Mouse (Mus musculus): ENCODE data around the gene St6galnac3.
A peak's percentile ranks its signal among the peaks of the same experiment; 100 is the strongest.

Gene St6galnac3

DNA sequence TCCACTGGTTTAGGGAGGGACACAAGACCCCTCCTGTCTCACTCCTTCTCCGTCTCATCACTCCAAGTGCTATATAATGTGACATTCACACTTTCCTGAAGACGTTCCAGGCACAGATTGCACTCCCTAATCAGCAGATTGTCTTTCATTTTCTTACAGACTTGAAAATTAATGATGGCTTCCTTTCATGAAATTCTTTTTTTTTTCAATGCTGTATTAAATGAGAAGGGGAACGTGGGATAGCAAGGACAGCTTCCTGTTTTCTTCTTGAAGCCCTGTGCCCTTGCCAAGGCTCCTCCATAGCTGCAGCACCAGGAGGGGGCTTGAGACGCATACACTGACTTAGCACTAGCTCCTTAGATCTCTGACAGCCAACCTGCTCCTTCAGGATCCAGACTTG, 188.7 kb downstream of the St6galnac3 start:
- no peak for DNase-seq (ENCODE audit: extremely low read depth, low read depth, low spot score)

DNA sequence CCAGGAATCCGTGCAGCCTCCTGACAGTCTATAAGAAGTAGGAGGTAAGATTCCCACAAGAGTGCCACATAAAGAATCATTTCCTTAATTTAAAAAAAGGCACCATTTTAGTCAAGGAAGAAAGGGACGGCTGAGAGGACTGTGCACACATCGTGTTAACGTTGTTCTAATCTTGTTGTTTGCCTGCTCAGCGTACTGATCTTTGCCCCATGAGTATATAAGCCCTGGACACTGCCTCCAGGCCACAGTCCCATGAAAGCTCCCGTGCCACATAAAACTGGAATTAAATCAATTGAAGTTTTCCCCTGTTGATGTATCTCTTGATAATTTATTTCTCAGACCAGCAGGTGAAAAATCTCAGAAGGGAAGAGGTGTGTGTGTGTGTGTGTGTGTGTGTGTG, 195.8 kb downstream of the St6galnac3 start:
- no peak for DNase-seq (ENCODE audit: extremely low read depth, low read depth, low spot score)

DNA sequence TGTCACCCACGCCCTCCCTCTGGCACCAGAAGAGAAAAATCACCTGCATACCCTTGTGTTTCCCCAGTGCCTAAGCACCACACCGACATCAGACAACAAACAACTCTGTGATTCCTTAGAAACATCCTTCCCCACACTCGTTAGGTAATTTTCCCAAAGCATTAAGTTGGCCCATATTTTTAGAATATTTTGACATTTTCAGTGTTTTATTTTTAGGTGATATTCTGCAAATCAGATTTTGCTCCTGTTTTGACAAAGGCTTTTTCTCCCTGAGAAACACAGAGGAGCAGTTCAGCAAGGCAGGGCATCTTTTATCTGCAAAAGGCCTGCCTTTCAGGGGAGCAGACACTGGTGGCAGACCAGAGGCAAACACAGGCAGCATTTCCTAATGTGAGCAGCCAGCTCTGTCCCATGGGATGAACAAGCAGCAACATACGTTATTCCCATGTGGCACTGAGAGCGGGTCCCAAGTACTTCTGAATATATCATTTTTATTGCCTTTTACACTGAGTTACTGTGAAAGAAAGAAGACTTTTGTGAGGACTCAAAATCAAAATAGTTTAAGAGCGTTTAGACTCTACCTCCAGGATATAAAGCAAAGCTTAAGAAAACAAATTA, 199.7 kb downstream of the St6galnac3 start:
- DNase-seq (ENCODE audit: extremely low read depth, low read depth, low spot score), result no peak

DNA sequence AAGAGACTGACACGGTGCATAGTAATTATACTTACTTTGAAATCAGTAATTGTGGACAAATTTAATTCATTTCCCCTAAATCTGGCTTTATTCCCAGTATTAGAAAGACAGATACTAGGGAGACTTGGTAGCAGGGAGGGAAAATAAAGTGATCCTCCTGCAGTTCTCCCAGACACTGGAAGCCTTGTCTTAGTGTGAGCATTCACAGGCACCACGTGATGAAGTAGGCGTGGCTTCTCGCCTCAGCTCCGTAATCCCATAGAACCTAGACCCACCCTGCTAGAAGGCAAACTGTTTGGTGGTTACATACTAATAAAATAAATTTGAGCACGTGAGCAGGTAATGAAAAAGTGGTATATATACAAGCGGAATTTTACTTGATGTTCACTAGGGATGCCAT, 208.1 kb downstream of the St6galnac3 start:
- no peak for DNase-seq (ENCODE audit: extremely low read depth, low read depth, low spot score)

DNA sequence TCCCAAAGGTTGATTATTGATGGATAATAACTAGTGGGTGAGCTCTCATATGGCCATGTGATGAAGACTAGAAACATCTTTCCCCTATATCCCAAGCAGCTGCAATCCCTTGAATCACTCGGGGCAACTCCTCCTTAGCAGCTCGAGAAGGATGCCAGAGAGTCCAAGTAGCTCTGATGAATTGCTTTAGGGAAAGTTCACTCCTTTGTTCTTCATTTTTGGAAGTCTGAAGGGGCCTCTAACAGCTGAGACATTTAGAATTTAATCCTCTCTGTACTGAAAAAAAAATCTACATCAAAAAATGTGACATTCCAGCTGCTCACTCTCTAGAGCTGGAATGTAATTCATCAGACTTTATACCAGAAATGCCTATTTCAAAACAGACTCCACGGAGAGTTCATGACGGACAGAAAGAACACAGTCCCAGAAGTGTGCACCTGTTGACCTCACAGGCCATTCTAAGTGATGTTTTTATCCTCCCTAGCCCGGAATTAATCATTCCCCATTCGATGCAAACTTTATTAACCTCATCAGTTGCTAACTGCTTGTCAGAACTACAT, 211.4 kb downstream of the St6galnac3 start:
- no peak for DNase-seq (ENCODE audit: extremely low read depth, low read depth, low spot score)

DNA sequence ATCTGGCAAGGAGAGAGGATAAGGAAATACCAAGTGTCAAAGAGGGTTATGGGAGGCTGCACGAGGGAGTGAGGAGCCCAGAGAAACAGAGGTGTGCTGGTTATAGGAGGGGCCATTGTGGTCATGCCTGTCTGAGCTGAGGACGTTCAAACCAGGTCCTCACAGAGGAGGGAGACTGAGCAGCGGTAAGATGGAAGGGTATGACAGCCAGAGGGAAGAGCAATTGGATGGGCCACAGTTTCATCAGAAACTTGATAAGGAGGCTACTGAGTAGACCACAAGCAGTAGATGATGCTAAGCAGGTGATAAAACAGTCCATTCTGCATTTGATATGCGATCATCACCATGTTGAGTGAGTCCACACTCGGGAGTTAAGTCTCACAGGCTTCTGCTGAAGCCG, 212.4 kb downstream of the St6galnac3 start:
- DNase-seq (ENCODE audit: extremely low read depth, low read depth, low spot score), result no peak

DNA sequence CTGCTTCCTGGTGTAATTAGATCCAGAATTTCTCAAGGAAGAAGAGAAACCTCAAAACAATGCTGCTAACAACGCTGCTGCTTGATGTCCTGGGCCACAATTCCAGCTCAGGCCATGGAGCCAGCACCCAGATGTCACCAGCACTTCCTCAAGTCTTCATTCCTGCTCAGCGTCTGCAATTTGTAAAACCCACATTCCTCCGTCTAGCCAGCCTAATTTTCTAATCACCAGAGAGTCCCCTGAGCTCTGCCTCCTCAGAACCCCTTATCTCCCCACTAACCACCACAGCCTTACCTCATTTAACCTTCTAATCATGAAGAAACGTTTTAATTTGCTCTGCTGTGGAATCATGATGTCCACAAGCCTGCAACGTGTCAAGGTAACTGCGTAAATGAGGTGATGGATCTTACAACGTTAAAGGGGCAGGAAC, 213.8 kb downstream of the St6galnac3 start:
- no peak for DNase-seq (ENCODE audit: extremely low read depth, low read depth, low spot score)

DNA sequence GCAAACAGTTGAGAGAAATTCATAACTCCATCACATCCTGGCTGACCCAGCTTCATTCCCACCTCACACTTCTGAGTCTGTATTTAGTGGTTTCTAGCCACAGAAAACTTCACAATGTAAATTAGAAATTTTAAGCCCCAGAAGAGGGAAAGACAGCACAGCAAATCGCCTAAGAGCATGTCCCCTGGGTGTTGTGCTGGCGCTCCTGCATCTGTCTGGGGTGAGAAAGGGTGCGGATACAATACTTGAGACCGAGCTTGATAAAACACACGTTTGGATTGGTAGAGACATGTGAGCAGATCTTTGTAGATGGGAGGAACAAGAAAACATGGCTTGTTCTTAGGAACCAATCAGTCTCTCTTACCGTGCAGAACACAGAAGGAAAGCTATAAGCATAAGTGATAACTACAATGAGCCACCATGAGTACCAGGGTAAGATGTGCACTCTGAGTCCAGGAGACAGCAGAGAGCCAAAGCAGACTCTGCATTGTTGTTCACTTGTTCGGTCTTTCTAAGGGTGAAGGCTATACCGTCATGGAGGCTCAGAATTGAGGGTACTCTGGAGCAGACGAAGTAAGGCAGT, 214.8 kb downstream of the St6galnac3 start:
- DNase-seq (ENCODE audit: extremely low read depth, low read depth, low spot score), result no peak

DNA sequence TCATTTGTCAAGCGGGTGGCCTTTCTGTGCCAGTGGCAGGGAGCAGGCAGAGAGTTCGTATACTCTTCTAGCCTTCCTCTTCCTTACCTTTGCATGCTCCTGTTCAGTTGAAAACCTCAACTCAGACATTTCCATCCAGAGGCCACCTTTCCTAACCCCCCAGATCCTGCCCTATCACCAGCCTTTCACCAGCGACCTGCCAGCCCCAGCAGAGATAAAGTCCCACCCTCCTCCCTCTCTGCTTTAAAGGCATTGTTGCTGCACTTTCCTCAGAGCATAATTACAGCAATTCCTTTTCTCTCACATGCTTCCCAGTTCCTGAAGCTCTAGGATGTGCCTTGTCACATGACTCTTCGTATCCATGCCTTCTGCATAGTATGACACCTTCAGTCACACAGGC, 215.3 kb downstream of the St6galnac3 start:
- DNase-seq (ENCODE audit: extremely low read depth, low read depth, low spot score), result no peak

DNA sequence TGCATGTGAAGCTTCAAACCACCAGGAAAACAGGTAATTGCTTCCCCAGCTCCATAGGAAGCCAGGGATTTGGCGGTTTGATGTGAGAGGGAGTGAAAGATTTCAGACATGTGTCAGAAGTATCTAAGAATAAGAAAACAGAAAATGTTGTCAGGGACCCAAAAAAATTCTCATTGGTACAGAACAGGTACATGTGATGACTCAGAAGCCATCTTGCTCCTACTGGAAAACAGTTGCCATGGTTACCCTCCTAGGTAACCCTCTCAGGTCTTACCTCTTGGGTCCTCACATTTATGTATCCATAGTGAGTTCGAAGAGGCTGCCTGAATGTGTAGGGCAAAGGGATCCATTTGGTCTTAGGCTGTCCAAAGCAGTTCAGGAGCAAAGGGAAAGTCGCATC, 215.9 kb downstream of the St6galnac3 start:
- DNase-seq (ENCODE audit: extremely low read depth, low read depth, low spot score), result no peak

DNA sequence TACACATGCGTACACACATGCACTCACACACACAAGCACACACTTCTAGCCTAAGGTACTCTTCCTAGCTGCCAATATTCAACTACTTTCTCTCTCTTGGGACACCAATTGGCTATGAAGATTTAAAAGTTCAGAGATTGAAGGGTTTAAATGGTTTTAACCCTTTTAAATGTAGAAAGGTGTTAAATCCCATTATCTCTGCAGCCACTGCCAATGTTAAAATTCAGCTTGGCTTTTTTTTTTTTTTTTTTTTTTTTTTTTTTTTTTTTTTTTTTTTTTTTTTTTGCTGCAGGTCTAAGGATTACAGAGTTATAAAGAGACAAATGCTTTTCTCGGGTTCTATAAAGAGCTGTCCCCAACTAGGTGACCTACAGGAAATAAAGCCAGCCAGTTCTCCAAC, 216.4 kb downstream of the St6galnac3 start:
- DNase-seq (ENCODE audit: extremely low read depth, low read depth, low spot score), result no peak

DNA sequence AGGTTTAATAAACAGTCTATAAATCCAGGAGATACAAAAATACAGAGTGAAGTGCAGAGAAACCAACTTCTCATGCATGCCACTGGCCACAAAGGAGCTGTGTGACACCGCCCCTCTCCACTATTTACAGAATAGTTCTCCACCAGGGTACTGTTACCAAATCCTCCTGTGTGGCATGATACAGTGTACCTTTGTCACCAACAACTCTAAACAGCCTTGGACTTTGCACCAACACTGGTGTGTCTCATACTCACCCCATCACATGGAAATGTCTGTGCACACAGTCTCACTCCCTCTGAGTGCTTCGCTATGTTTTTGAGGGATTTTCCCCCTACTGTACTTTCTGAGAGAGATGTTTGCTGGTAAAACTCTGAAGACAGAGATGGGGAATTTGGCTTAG, 217.4 kb downstream of the St6galnac3 start:
- no peak for DNase-seq (ENCODE audit: extremely low read depth, low read depth, low spot score)

DNA sequence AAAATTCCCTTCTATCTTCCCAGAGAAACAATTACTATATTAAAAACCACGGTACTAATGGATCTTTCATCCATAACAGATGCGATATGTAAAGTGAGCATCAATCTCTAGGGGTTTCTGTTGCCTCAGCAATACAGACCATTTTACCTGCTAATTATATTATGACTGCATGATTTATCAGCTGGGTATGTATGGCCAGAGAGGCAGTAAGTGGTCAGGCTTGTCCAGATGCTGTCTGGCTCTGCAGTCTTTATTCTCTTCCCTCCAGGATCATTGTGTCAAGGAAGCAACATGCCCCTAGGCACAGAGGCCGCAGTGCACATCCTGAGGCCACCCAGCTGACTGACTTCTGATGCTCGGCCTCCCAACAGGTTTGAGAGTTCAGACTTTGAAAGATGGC, 222.5 kb downstream of the St6galnac3 start:
- DNase-seq (ENCODE audit: extremely low read depth, low read depth, low spot score), result no peak

DNA sequence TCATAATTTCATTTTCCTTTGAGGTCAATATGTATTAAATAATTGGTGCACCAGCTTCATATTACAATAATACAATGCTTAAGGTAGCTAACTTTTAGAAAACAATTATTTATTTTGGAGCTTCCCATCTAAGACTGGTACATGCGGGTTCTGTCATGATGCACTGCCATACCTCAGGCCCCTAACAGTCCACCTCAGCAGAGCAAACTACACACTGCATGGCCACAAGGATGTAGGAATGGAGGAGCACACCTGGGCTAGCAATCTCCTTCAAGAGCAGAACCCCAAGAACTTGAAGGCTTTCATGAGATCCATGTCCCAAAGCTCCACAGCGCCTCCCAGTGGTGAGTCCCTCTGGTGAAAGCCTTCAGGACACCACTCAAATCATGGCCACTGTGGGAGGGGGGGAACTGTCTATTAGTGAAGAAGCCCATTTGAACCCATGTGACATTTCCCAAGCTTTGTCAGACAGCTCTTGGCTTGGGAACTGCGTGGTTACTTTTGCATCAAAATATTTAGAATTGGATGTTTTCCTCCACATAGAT, 223.6 kb downstream of the St6galnac3 start:
- no peak for DNase-seq (ENCODE audit: extremely low read depth, low read depth, low spot score)

DNA sequence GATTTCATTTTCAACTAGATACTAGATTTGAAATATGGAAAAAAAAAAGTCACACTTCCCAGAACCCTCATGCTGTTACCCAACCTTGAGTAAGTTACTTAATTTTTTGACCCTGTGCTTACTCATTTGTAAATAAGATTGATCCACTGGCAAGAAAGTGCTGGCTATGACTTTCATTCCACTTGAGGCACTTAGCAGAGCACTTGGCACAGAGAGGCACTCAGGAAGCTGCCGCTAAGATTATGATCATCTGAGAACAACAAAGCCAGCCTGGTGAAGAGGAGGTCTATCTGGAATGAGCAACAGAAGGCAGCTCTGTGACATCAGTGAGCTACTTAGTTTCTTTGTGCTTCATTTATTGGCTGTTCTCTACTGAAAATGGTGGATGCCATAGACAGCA, 232.0 kb downstream of the St6galnac3 start:
- DNase-seq (ENCODE audit: extremely low read depth, low read depth, low spot score), result peak; percentile 55

DNA sequence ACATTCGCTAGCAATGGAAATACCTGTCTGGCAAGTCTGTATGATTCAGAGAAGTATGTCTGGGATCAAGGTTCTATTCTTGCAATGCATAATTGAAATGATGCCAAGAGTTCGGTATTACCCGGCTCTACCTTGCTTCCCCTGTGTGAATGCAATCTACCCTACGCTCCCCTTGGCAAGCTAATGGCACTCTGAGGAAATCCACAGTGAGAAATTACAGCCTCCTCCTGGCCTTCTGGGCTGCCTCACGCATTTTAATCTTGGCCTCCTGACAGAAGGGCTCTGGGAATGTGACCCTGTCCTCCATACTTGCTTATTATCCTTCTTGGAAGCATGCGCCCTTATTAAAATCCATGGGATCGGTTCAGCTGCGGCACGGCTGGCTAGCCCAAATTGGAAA, 235.3 kb downstream of the St6galnac3 start:
- DNase-seq (ENCODE audit: extremely low read depth, low read depth, low spot score), result peak; percentile 70

DNA sequence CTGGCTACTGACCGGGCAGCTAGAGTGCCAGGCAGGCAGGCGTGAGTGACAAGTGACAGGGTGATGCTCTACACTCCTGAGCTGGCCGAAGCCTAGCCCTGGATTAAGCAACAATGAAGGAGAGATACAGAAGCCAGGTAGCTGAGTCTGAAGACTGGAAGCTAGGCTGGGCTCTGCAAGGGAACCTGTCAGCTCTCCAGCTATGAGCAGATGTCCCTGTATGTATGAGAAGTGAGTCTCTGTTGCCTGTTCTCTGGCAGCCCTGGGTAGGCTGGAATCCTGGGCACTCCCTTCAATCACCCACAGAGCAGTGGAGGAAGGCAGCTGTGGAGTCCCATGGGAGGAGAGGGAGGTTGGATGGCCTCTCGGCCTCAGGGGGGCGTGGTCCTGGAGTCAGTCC, 236.0 kb downstream of the St6galnac3 start:
- DNase-seq (ENCODE audit: extremely low read depth, low read depth, low spot score), result no peak

DNA sequence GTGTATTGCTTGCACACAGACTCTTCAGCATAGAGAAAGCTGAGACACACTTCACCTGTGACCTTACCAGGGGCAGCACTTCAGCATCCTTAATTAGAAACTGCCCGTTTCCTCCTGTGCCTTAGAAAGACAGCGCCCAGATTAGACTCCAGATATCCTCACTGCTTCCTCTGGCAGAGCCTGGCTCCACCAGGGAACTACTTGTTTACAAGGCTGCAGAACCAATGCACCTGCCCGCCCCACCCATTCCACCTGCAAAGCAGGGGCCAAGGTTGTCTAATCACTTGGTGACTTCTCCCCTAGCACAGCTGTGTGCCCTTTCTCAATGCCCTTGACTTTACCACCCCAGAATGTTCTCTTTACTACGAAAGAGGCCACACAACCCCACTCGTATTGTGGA, 239.8 kb downstream of the St6galnac3 start:
- DNase-seq (ENCODE audit: extremely low read depth, low read depth, low spot score), result no peak

DNA sequence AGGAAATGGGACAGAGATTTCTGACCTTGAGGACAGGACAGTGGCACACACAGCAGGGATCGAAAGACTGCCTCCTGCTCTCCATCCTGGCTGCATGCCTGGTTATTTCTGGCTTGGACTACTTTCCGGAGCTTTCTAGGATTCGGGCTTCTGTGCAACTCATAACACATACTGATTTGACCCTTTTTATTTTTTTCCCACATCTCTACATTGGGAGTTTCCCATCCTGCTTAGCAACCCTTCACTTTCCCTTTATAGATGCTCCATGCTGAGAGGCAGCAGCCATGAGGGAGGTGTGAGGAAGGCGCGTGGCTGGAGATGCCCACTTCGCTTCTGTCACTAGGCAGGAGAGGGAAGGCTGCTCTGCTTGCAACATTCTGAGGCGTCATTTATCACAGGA, 240.3 kb downstream of the St6galnac3 start:
- no peak for DNase-seq (ENCODE audit: extremely low read depth, low read depth, low spot score)

DNA sequence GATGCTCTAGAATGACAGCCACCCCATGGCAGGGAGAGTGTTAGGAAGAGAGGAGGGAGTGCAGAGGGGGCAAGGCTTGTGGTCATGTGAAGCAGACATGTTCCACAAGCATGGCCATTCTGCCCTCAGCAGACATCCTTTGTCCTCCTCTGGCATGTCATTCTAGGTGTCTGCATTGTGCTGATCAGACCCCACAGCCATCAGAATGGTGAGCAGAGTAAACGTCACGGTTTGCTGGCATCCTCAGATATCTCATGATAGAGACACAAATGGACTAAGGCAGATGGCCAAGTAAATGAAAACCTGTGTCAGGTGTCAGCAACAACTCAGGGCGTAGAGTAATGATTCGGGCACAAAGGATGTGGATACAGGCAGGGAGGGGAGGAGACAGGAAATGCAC, 241.3 kb downstream of the St6galnac3 start:
- no peak for DNase-seq (ENCODE audit: extremely low read depth, low read depth, low spot score)

DNA sequence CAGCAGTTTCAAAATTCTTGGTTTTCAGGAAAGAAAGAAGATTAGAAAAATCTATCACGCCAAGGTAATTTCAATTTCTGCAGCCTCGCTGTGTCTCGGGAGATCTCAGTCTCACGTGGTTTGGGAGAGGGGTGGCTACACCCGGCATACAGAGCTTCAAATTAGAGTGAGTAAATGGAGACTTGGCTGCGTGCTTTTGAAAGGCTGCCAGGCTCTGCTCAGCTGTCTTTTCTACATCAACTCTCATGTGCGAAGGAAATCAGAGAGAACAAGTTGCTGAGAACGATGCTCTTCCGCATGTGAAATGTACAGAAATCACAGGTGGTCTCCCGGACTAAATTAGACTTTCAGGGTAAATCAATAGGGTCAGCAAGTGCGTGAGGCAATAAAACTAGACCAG, 242.9 kb downstream of the St6galnac3 start:
- no peak for DNase-seq (ENCODE audit: extremely low read depth, low read depth, low spot score)

DNA sequence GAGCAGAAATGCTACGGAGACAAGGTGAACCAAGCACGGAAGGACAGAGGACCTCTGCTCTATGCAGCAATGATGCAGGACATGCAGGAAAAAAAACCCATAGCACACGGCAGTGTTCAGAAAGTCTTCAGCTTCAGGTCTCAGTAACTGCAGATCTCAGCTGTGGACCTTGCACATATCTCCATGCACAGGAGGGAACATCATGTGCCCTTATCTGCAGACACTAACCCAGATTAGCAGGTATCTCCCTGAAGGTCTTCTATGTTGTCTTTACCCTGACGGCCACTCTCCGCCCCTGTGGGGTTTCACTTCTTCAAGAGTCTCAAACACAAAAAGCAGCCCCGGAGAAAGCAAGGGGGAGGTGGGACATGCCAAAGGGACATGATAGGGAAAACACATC, 244.0 kb downstream of the St6galnac3 start:
- no peak for DNase-seq (ENCODE audit: extremely low read depth, low read depth, low spot score)

DNA sequence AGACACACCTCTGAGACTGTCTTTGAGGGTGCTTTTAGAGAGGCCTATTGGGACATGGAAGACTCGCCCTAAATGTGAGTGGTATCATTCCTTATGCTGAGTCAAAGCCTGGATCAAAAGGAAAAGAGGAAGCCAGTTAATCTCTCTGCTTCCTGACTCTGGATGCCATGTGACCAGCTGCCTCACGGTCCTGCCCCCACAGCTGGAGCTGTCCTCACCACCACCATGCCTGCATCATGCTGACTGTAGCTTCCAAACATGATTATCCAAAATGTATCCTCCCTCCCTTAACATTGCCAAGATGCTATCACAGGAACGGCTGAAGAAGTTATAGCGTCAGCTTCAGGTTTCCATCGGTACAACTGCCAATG, 244.4 kb downstream of the St6galnac3 start:
- no peak for DNase-seq (ENCODE audit: extremely low read depth, low read depth, low spot score)
